Mouse (Mus musculus) heart, postnatal 0 days (tissue): ENCODE measurements around the gene Serinc5.

Experiments
- CTCF ChIP-seq: IDR thresholded peaks from 2 replicates; pipeline ENCODE4 v1.5.1; 2016; ENCODE audit warnings: antibody characterized with exemption, control low read depth, low read depth
- EP300 ChIP-seq: IDR thresholded peaks from 2 replicates; pipeline ENCODE4 v1.6.1; 2016; ENCODE audit warnings: antibody characterized with exemption, low read depth

GRCm38 (mm10) chr13:92647695-92648094, 36.8 kb downstream of the Serinc5 start:
- no peak for TF ChIP-seq CTCF
- TF ChIP-seq EP300, result no peak
